Mouse (Mus musculus) ovary, adult 18-20 months (tissue): Measurements from ENCODE around the gene Zfp960.
"Not testable (repeated sequence)": the region's sequence is repeated elsewhere in the genome, so short reads cannot be mapped to it uniquely, and the experiment has no call there.

Experiments used
- DNase-seq: peaks from one replicate; pipeline ENCODE4 v3.0.0; 2022; ENCODE audit warnings: low spot score, mixed read lengths

Zfp960 gene

DNA sequence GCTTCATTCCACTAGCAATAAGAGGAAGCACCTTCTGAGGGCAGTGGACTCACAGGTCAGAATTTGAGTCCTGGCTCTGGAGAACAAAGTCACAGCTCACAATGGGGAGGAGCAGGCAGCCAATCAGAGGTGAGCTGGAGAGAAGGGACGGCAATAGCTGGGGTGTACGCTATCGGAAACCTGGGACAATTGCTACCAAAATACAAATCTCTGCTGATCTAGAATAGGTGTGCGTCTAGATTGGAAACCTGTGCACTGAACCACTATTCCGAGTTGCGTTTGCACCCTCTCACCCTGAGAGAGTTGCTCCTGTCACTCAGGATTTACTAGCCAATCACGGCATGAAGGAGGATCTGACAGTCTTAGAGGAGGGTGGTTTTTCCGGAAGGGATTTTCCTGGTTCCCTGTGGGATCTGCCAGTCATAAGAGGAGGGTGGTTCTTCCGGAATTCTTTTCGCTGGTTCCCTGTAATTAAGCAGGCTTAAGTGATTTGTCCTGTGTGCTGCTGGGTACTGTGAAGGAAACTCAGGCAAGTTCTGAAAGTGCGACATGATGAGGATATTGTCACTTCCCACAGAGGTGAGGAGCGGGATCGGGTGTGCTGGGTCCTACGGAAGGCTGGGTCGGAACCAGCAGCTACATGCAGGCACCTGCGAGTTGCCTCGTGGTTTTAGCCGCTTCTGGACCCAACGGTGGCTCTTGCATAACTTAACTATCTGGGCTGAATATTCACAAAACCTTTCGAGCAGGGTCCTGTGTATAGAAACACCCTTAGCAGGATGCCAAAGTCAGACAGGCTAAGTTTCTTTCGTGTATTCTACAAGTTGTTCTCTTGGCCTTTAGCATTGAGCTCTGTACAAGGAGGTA, at the start of gene Zfp960:
Zfp960 (plus strand) TSS at position 486 of the 867 bp plus-strand sequence.
- peak; percentile 80 for DNase-seq

DNA sequence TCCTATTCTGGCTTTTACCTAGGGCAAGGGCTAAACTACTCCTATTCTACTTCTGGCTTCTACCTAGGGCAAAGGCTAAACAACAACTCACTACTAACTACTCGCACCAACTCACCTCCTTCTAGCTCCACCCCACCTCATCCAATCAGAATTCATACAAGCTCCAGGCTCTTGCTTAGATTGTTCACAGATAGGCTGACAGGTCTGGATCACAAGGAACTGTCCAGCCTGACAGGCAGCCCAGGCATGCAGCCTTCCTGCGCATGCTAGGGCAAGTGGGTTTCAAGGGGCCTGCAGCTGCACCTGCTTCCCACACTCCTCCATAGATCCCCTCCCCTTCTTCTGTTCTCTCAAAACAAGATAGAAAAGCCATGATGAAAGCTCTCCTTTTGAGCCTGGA, 45.8 kb upstream of the Zfp960 start:
- not testable (repeated sequence) for DNase-seq

DNA sequence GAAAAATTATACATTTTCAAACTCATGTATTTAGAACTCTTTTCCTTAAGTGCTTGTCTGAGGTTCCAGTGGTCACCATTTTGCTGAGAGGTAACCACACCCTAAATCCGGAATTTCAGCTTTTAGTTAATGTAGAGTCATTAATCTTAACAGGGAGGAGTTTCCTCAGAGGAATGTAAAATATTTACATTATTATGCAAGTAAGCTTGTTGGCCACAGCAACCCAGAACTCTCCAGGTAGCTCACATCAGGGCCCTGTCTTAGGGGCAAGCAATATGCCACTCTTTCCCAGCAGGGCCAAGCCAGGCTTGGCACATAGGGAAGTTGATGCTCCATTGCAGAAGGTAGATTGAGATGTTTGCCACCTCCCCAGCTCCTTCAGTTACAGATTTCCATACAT, 4.3 kb upstream of the Zfp960 start:
- not testable (repeated sequence) for DNase-seq

- not testable (repeated sequence) for DNase-seq
Observed at GRCm38 (mm10) chr17:17120830-17121502, 57.1 kb downstream of the Zfp960 start, which contains the start of gene Zfp97. TSS of gene Zfp97 (plus strand) at chr17:17121415.
